Mouse (Mus musculus) limb, embryonic 11.5 days (tissue): ENCODE measurements around the gene Gale. TPM values are rescaled to one million over a fixed set of nuclear protein-coding genes. Genes with fewer than 3 reads are reported as not detected.
"Not testable (repeated sequence)": the region's sequence is repeated elsewhere in the genome, so short reads cannot be mapped to it uniquely, and the experiment has no call there.

Experiments used
- ATAC-seq: fragments of 200-750 bp; cut with Nextera tagmentation; 2 replicates; pipeline ENCODE4 v1.8.0; 2017; ENCODE audit warnings: low read depth; ENCODE audit not compliant: insufficient number of reproducible peaks, low FRiP score, low TSS enrichment
- DNase-seq: peaks from one replicate; pipeline ENCODE4 v3.0.0-alpha.2; 2015; ENCODE audit warnings: low spot score
- H3K27ac ChIP-seq: fragments of 300-500 bp; sonication (generic); replicated peaks from 2 replicates; pipeline ENCODE4 v1.5.1; 2014; ENCODE audit warnings: low read depth, mild to moderate bottlenecking, low read length
- H3K27me3 ChIP-seq: fragments of 300-500 bp; sonication (generic); 2 replicates; pipeline ENCODE4 v1.6.1; 2014; ENCODE audit warnings: mild to moderate bottlenecking, low read length, mixed read lengths; ENCODE audit not compliant: control insufficient read depth, insufficient read depth
- H3K36me3 ChIP-seq: fragments of 300-500 bp; sonication (generic); 2 replicates; pipeline ENCODE4 v1.6.1; 2014; ENCODE audit warnings: mild to moderate bottlenecking, low read length, moderate library complexity, mixed read lengths; ENCODE audit not compliant: control insufficient read depth, insufficient read depth
- H3K4me1 ChIP-seq: fragments of 300-500 bp; sonication (generic); 2 replicates; pipeline ENCODE4 v1.6.1; 2014; ENCODE audit warnings: low read length, mixed read lengths; ENCODE audit not compliant: control insufficient read depth, insufficient read depth
- H3K4me2 ChIP-seq: fragments of 300-500 bp; sonication (generic); 2 replicates; pipeline ENCODE4 v1.6.1; 2014; ENCODE audit warnings: low read depth, mild to moderate bottlenecking, moderate library complexity; ENCODE audit not compliant: severe bottlenecking
- H3K4me3 ChIP-seq: fragments of 300-500 bp; sonication (generic); 2 replicates; pipeline ENCODE4 v1.5.1; 2014; ENCODE audit warnings: low read depth, low read length
- H3K9ac ChIP-seq: fragments of 300-500 bp; sonication (generic); 2 replicates; pipeline ENCODE4 v1.6.1; 2014; ENCODE audit warnings: mild to moderate bottlenecking, low read length
- H3K9me3 ChIP-seq: fragments of 300-500 bp; sonication (generic); 2 replicates; pipeline ENCODE4 v1.6.1; 2016; ENCODE audit warnings: low read length; ENCODE audit not compliant: control insufficient read depth
- WGBS: fragments of 180-500 bp; shearing (Covaris S2); extraction: QIAGEN DNeasy Blood & Tissue Kit; methylation state at CpG from one replicate; pipeline ENCODE4 v1.1.7; 2014; 5-methylcytosine and 5-hydroxymethylcytosine counted together
- polyA plus RNA-seq: library from polyadenylated mRNA; unstranded; fragments of >200 nt; fragmentation: Nextera tagmentation; extraction: Ambion mirVana; gene quantifications from 2 replicates; pipeline ENCODE4 v1.2.1, GENCODE M21; 2014

Gene Gale
- polyA plus RNA-seq, 1 experiment from 2014 or later = 28.8 TPM

DNA sequence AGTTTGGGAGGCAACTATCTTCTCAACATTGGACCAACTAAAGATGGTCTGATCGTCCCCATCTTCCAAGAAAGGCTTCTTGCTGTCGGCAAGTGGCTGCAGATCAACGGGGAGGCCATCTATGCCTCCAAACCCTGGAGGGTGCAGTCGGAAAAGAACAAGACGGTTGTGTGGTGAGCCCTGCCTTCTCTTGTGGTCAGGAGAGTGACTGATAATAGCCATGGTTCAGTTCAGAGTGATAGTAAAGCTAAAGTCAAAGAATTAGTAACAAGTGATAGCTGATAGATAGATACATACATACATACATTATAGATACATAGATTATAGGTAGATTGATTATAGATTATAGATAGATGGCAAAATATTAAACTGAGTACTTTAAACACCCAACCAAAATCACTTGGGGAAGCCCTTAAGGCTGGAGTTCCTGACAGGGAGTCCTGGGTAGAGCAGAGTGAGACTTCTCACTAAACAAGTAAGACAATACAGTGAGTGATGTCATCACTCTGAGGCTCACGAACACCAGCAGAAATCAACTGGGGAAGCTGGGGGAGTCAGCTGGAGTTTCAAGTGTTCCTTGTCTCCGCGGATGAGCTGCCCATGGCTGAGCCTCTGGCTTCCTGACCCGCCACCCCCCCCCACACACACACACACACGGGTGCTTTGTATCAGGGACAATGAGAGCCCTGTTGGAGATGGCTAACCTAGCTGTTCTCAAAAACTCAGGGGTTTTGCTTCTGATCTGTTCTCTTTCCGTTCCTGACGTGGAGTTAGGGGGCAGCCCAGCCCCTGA lies 28.6 kb upstream of the Gale start:
- H3K4me2 ChIP-seq = no peak overlapping the region
- no peak overlapping the region for H3K9ac ChIP-seq
- DNase-seq (no peak), ATAC-seq (no peak)
- no peaks in the 10 kb centered on the region for H3K27me3 ChIP-seq
- no peak overlapping the region for H3K4me3 ChIP-seq
- no peaks in the 10 kb centered on the region for H3K4me1 ChIP-seq
- WGBS = 78% methylated on average over 12 of the region's 12 CpGs
- H3K27ac ChIP-seq = no peak overlapping the region
- no peaks in the 10 kb centered on the region for H3K9me3 ChIP-seq
- H3K36me3 ChIP-seq = peaks cover 5% of the 10 kb centered on the region; the same call in 1 of the 2 replicates

DNA sequence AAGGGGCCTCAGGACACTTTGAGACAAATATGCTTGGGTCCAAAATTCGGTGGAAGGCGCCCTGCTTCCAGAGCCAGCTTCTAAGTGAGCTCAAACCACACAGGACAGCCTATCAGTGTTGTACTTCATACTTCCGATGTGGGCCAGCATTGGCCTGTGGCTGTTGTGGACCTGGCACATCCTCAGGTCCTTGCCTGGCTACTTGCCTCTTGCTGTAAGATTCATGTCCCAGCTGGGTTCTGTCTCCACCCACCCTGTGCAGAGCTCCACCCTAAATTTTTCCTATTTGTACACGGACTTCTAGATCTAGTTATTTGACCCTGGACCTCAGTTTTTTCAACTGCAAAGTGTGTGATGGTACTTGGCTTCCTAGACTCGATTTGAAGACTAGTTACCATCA lies 28.0 kb upstream of the Gale start:
- Histone ChIP-seq H3K4me3 (no peak overlapping the region), H3K36me3 (peaks cover 5% of the 10 kb centered on the region; the same call in 1 of the 2 replicates), H3K27ac (no peak overlapping the region), H3K9ac (no peak overlapping the region), H3K27me3 (no peaks in the 10 kb centered on the region), H3K9me3 (no peaks in the 10 kb centered on the region), H3K4me1 (no peaks in the 10 kb centered on the region), H3K4me2 (no peak overlapping the region)
- ATAC-seq (no peak), DNase-seq (no peak)
- 91% methylated on average over 5 of the region's 5 CpGs for whole genome bisulfite sequencing

DNA sequence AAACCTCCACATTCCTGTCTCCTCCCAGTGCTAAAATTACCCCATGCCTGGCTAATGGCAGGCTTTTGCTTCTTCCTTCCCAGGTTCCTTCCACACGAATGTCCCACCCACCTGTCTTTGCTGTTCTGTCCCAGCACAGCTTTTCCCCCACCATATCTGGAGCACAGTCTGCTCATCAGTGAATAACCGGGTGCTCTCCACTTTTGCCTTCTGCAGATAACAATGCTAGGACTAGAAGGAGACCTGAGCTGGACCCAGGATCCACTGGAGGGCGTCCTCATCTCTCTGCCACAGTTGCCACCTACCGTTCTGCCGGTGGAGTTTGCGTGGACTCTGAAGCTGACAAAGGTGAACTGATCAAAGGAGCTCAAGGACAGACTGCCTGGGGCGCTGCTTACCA lies 24.7 kb upstream of the Gale start:
- Histone ChIP-seq H3K4me1 (no peaks in the 10 kb centered on the region), H3K27ac (no peak overlapping the region), H3K36me3 (peaks cover 5% of the 10 kb centered on the region; the same call in 1 of the 2 replicates), H3K9ac (no peak overlapping the region), H3K27me3 (no peaks in the 10 kb centered on the region), H3K4me3 (no peak overlapping the region), H3K9me3 (no peaks in the 10 kb centered on the region), H3K4me2 (no peak overlapping the region)
- DNase-seq (no peak), ATAC-seq (no peak)
- 69% methylated on average over 7 of the region's 7 CpGs for WGBS

- 84% methylated on average over 8 of the region's 8 CpGs for WGBS
- not testable (repeated sequence) for H3K4me1 ChIP-seq, H3K9me3 ChIP-seq, H3K9ac ChIP-seq, H3K27me3 ChIP-seq, H3K27ac ChIP-seq, H3K4me2 ChIP-seq, H3K4me3 ChIP-seq, DNase-seq, ATAC-seq, H3K36me3 ChIP-seq
Observed at GRCm38 (mm10) chr4:135941026-135941425, 22.5 kb upstream of the Gale start.

DNA sequence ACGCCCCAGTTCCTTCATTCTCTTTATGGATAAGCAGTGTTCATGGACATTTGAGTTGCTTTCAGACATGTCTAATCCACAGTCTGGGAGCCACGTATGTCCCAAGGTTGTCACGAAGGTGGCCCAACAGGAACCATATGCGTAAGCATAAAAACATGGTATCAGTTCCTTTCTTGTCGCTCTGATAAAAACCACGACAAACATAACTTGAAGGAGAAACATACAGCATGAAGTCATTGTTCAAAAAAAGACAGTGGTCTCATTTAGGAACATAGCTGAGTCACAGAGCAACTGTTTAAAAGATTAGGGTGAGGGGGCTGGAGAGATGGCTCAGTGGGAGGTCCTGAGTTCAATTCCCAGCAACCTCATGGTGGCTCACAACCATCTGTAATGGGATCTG lies 21.3 kb upstream of the Gale start:
- Histone ChIP-seq H3K4me3 (no peak overlapping the region), H3K4me2 (no peak overlapping the region), H3K36me3 (peaks cover 5% of the 10 kb centered on the region; the same call in 1 of the 2 replicates), H3K9ac (no peak overlapping the region), H3K27me3 (no peaks in the 10 kb centered on the region), H3K9me3 (no peaks in the 10 kb centered on the region), H3K27ac (no peak overlapping the region), H3K4me1 (no peaks in the 10 kb centered on the region)
- WGBS = 93% methylated on average over 6 of the region's 6 CpGs
- DNase-seq (no peak), ATAC-seq (no peak)

GRCm38 (mm10) chr4:135943389-135943788 lies 20.1 kb upstream of the Gale start:
- no peaks in the 10 kb centered on the region for H3K4me1 ChIP-seq
- ATAC-seq = no peak
- WGBS = 52% methylated on average over 4 of the region's 4 CpGs
- H3K36me3 ChIP-seq = peaks cover 5% of the 10 kb centered on the region; the same call in 1 of the 2 replicates
- no peak overlapping the region for H3K4me2 ChIP-seq
- no peaks in the 10 kb centered on the region for H3K27me3 ChIP-seq
- DNase-seq = no peak
- no peak overlapping the region for H3K4me3 ChIP-seq
- no peak overlapping the region for H3K27ac ChIP-seq
- H3K9ac ChIP-seq = no peak overlapping the region
- no peaks in the 10 kb centered on the region for H3K9me3 ChIP-seq

DNA sequence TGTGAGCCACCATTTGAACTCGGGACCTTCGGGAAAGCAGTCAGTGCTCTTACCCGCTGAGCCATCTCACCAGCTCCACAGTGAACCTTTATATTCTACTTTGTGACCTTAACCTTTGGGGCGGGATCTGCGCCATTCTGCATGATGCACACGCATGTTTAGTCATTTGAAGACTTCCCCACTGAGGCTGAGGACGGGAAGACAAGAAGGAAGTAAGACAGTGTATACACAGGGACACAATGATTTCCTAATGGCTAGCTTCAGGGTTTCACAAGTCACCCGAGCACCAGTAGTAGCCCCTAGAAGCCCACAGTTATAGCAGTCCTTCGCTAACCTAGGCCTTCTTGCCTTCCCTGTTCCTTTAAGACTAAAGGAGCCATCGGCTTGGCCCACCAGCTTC lies 17.8 kb upstream of the Gale start:
- Histone ChIP-seq H3K4me1 (no peaks in the 10 kb centered on the region), H3K4me2 (peak overlapping the region; percentile 78), H3K27me3 (no peaks in the 10 kb centered on the region), H3K4me3 (peak overlapping the region; percentile 83; the same call in 1 of the 2 replicates), H3K36me3 (no peaks in the 10 kb centered on the region), H3K9ac (no peak overlapping the region), H3K9me3 (no peaks in the 10 kb centered on the region), H3K27ac (no peak overlapping the region)
- ATAC-seq (no peak), DNase-seq (no peak)
- 81% methylated on average over 10 of the region's 10 CpGs for WGBS

GRCm38 (mm10) chr4:135946278-135946658 lies 17.3 kb upstream of the Gale start, which contains the start of gene Hmgcl:
Hmgcl (plus strand) TSS chr4:135946448.
- Histone ChIP-seq H3K27me3 (no peaks in the 10 kb centered on the region), H3K9ac (peak within 1 kb of the TSS; percentile 69), H3K9me3 (no peaks in the 10 kb centered on the region), H3K4me2 (peak within 1 kb of the TSS; percentile 78), H3K36me3 (no peaks in the 10 kb centered on the region; the same call in 1 of the 2 replicates), H3K4me3 (peak within 1 kb of the TSS; percentile 83), H3K4me1 (no peaks in the 10 kb centered on the region), H3K27ac (no peak within 1 kb of the TSS)
- ATAC-seq (peak; percentile 88), DNase-seq (peak; percentile 95)
- WGBS = 0% methylated on average over 23 of the region's 23 CpGs
